Mouse (Mus musculus) megakaryocyte, embryonic 14.5 days (primary cell): ENCODE measurements around the gene Nudt7.

Experiments
- FLI1 ChIP-seq: IDR thresholded peaks from 2 replicates; pipeline ENCODE4 v1.6.1; 2012; ENCODE audit warnings: low read length, inconsistent platforms, mixed read lengths
- GATA1 ChIP-seq: IDR thresholded peaks from 3 replicates; pipeline ENCODE4 v1.6.1; 2012; ENCODE audit warnings: mixed read lengths, low read length, inconsistent platforms, borderline replicate concordance

- TF ChIP-seq GATA1 (no peak), FLI1 (no peak)
These were observed 9.7 kb upstream of the Nudt7 start for GRCm38 (mm10) chr8:114123611-114124010.
